Mouse (Mus musculus) ES-E14 (cell line): Measurements from ENCODE around the gene Map3k21.

Source experiments
- CHD2 ChIP-seq: IDR thresholded peaks from 2 replicates; pipeline ENCODE4 v1.6.1; 2014; ENCODE audit warnings: mild to moderate bottlenecking, low read depth, low read length, inconsistent platforms
- HCFC1 ChIP-seq: IDR thresholded peaks from 2 replicates; pipeline ENCODE4 v1.6.1; 2012; ENCODE audit warnings: low read length, inconsistent platforms, borderline replicate concordance; ENCODE audit not compliant: insufficient read depth
- MAFK ChIP-seq: IDR thresholded peaks from 2 replicates; pipeline ENCODE4 v1.6.1; 2014; ENCODE audit warnings: mild to moderate bottlenecking, low read depth, low read length, inconsistent platforms; ENCODE audit not compliant: insufficient read depth
- ZC3H11A ChIP-seq: IDR thresholded peaks from 2 replicates; pipeline ENCODE4 v1.6.1; 2012; ENCODE audit warnings: low read depth, mild to moderate bottlenecking, inconsistent platforms, low read length, borderline replicate concordance
- ZNF384 ChIP-seq: IDR thresholded peaks from 2 replicates; pipeline ENCODE4 v1.6.1; 2012; ENCODE audit warnings: low read depth, low read length, inconsistent platforms

DNA sequence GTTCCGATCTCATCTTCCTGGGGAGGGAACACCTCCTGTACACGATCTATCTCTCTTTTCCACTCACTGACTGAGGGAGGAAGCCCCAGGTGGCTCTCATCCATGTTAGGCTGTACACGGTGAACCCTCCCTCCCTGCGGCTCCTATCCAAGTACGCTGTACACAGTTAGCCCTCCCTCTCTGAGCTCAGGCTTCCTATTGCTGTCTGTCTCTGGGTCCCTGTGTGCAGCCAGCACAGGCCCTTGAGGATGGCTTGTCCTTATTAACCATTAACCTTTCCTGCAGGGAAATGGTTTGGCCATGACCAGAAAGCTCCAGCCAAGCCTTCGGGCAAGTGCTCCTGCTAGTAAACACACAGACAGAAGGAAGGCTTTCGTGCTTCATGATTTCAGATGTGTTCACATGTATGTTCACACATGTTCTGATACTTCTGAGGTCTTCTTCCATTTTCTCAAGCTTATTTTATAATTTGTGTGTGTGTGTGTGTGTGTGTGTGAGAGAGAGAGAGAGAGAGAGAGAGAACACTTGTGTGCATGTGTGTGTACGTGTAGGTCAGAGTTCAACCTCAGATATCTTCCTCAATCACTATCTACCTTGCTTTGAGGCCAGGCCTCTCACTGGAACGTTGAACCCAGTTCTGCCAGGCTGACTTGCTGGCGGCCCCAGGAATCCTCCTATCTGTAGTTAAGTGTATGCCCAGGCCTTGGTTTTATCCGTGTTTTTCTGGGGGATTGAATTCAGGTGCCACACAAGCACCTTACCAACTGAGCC is 20.2 kb downstream of the Map3k21 start:
- TF ChIP-seq ZC3H11A = no peak
- TF ChIP-seq ZNF384 = no peak
- no peak for TF ChIP-seq CHD2
- no peak for TF ChIP-seq MAFK
- no peak for TF ChIP-seq HCFC1
